Mouse (Mus musculus): ENCODE results near the gene Micall1.

DNA sequence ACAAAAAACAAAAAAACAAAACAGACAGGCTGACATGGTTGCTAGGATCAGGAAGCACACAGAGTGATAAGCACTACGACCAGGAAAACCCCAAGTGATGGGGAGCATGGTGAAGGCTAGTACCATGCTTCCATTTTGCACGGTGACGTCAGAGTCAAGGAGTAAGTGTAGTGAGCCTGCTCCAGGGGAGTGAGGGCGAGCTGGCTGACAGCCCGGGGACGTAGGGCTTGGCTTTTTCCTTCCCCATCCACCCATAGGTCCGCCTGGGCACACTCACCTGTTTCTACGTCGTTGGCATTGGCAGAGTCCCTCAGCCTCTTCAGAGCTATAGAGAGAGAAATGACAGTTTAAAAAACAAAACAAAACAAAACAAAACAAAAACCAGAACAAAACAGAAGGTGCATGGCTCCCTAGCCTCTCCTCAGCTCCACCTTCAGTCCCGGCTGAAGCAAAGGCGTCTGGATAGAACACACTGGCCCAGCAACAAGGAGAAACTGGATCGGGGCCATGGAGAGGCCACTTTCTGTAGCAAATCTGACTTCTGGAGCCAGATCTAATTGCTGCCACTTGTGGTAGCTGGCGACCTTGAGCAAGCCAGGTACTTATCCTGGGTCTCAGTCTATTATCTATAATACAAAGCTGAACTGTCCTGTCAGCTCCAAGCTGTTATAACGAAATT is 47.7 kb upstream of the Micall1 start:
- no peak for TF ChIP-seq CTCF (IDR thresholded peaks at IDR 0.05; ENCODE audit: control insufficient read depth, insufficient read depth, insufficient replicate concordance, low read depth, low read length)
- TF ChIP-seq POLR2A (IDR thresholded peaks at IDR 0.05; ENCODE audit: control insufficient read depth, low read depth, low read length): no peak

Measured in testis, adult 2 months (tissue).